Mouse (Mus musculus) retina, embryonic 14.5 days (tissue): Measurements from ENCODE around the gene Cox8a.

Experiments used
- DNase-seq: peaks from one replicate; pipeline ENCODE4 v3.0.0-alpha.2; 2015; ENCODE audit warnings: low spot score

Gene Cox8a

DNA sequence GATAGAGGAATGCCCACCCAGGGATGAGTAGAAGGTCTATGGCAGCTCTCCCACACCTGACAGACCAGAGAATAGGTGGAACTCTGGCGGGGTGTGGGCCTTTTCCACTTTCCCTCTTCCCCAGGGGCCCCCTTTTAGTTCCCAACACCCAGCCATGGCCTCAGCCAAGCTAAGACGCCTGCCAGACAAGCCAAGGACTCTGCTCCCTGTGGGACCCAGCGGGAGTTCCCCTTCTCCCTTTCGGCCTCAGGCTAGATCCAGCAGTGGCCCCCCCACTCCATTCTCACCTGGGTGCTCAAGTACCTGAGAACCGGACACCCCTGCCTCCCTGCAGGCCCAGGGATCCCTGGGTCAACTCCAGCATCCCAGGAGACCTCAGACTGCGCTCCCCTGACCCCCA is 4.8 kb upstream of the Cox8a start:
- DNase-seq = no peak

DNA sequence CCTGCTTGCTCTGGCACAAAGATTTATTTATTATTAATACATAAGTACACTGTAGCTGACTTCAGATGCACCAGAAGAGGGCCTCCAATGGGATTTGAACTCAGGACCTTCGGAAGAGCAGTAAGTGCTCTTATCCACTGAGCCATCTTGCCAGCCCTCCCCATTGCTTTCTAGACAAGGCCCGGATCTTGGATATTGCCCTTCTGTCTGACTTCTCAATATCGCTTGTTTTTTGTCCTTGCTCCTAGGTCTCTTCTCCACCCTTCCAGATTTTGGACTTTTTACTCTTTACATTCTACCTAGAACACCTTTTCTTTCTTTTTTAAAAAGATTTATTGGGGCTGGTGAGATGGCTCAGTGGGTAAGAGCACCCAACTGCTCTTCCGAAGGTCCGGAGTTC is 1.3 kb upstream of the Cox8a start:
- DNase-seq = no peak

DNA sequence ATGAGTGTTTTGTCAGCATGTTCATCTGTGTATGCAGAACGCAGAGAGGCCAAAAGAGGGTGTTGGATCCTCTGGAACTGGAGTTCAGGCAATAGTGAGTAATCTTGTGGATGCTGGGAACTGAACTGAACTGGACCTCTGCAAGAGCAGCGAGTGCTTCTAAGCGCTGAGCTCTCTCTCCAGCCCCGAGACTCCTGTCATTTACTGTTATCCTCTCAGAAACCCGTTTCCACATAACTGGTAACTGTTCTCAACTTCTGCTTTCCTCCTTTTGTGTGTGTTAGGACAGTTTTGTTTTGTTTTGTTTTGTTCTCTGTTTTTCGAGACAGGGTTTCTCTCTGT is 481 bp upstream of the Cox8a start:
- DNase-seq = no peak

DNA sequence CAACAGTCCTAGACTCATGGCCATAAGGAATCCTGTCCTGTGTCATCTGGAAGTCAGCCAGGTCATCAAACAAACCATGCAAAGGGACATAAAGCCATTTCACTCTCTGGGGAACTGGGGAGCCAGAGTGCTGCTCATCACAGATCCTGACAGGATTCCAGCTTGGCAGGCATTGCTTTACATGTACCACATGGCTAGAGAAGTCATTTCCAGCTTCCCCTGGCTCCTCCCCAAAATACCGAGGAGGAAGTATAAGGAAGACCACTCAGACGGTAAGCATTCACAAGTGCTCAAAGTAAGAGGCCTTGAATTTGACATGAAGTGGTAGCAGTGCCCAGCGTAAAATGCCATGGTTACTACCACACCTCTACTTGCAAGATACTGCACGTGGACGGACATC is 2.9 kb downstream of the Cox8a start:
- no peak for DNase-seq

DNA sequence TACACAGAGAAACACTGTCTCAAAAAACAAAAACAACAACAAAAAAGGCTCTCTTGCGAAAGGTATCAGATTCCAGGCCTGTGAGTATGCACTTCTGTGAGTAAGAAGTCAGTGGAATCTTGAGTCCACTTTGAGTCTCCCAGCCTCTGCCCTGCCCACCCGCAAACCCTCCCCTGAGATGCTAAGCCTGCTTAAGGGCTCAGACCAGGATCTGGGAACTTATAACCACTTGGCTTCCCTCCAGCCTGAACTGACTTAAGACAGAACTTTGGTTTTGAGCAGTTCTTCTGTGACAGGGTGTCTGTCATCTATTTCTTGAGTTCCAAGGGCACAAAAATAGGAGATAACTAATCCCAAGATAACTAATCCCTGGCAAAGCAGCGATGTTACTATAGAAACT is 4.4 kb downstream of the Cox8a start:
- DNase-seq = no peak

DNA sequence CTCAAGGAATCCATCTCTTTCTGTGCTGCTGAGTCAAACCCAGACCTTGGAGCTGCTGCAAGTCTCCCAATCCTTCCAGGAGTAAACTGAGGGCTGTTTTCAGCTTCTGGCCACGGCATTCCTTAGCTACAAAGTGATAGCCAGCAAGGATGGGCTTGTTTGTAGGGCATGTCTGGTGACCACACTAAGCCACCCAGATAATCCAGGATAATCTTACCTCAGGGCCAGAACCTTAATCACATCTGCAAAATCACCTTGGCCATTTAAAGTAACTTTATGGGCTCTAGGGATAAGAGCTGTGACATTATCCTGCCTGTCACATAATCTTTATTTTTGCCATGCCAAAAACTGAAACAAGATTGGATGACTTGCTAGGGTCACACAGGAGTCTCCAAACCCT is 5.2 kb downstream of the Cox8a start:
- DNase-seq = no peak

DNA sequence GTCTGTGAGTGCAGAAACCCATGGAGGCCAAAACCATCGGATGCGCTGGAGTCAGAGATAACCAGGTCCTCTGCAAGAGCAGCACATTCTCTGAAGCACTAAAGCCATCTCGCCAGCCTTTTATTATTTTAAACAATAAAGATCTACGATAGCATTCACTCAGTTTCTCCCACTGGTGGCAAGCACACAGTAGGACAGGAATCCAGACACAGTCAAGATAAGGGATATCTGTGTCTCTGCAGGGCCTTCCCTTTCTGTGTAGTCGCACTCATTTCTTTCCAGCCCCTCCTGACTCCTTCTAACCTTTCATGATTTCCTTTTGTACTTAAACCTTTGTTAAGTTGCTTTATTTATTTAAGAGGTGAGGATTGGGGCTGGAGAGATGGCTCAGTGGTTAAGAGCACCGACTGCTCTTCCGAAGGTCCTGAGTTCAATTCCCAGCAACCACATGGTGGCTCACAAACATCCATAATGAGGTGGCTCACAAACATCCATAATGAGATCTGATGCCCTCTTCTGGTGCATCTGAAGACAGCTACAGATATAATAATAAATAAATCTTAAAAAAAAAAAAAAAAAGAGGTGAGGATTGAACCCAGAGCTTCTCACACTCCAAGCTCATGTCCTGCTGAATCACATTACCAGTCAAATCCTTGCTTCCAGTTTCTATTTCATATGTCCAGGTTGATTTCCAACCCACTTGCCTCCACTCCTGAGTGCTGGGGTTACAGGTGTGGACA is 7.3 kb downstream of the Cox8a start:
- DNase-seq = no peak

DNA sequence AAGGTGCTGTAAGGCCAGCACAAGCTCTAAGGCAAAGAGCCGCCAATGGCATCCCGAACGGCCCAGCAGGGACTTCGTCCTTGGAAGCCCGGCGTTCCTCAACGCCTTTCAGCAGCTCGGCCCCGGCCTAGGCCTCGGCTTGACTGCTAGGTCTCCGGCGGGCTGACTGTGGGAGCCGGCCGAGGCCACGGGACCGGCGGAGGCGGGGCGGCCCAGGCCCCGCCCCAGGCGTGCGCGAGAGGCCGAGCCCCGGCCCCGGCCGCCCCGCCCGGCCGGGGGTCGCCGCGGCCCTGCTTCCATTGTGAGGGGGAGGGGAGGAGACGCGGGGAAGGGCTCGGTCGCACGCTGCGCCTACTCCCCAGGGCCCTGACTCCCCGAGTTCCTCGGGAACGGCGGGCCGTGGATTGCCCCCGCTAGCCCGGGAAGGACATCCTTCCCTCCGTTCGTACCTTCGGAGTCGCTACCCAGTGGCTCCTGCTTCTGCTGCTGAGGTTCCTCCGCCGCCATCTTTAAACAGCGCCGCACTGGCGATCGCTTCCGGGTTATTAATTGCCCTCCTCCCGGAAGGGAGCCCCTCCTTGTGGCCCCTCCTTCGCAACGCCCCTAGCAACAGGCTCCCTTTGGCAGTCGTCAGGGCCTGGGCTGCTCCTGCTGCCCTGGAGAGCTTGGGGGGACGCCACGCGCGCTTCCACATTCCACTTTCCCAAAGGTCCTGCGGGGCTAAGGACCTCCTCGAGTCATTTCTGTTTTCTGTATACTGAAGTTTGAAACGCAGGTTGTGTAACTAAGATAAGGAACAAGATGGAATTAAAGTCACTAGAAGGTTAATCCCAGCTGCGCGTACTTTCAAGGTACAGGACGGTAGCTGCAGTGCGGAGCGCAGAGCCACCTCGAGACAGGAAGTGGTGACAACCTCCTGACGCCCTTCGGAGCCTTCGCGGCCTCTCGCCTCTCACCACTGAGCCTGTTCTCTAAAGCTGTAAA is 11.4 kb downstream of the Cox8a start, which contains the start of gene Otub1:
TSS of gene Otub1 (minus strand) at position 564 of the 984 bp plus-strand sequence.
- DNase-seq = peak; percentile 96

DNA sequence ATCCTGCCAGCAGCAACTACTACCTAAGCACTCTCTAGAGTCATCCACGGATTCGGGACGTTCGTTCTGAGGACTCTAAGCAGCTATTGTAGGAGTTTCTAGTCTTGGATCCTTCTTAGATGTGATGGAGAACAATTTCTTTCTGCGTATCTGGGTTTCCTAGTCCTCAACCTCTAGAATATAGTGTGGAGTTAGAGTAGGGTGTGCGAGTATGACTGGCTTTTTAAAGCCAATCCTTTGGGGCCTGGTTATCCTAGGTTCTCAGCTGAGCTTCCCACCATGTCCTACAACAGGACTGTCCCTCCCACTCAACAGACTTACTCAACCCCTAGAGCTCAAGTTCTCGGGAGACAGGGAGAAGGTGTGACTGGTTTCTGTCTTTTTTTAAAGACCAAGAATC is 12.1 kb downstream of the Cox8a start:
- no peak for DNase-seq

DNA sequence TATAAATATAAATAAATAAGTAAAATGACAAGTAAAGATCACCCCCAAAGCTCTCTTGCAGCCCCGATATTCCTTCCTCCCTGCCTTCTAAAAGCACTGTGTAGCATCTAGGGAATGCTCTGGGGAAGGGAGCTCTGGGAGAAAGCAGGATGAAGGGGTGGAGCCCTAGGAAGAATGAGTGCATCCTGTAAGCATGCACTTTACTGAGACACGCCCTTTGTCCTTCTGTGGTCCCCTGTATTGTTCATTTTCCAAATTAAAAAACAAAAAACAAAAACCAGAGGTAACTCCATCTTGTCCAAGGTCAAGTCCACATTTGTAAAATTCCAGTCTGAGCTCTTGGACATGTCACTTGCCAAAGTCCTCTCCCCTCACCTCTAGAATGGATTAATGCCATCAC is 12.5 kb downstream of the Cox8a start:
- DNase-seq = no peak

DNA sequence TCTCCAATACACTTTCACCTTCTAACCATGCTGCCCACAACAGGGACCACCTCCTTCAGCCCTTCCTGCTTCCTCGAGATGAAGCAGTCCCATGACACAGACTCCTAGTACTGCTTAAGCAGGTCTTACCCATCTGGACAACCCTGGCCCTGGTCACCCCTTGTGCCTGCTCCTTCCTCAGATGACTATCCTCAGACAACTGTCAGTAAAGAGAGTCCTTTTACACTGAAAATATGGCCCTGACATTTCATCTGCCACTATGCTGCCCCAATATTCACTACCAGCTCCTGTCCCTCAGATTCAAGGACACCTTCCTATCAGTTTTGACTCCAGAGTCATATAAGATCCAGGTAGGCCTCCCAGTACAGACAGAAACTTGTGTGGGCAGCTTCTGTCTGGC is 17.0 kb downstream of the Cox8a start:
- no peak for DNase-seq

DNA sequence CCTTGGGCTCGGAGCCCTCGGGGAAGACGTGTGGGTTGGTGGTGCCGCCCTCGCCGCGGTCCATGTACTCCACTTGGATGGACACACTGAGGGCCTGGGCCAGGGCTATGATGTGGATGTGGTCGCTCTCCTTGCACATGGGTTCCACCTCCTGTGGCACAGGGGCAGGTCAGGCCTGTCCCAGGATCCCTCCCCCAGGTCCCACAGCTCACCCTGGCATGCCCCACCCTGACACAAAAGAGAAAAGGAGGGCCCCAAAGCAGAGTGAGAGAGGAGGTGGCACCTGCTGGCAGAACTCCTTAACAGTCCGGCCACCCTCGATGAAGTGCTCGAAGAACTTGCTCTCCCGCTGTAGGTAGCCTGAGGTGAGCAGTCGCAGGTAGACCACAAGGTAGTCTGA is 18.3 kb downstream of the Cox8a start:
- no peak for DNase-seq

DNA sequence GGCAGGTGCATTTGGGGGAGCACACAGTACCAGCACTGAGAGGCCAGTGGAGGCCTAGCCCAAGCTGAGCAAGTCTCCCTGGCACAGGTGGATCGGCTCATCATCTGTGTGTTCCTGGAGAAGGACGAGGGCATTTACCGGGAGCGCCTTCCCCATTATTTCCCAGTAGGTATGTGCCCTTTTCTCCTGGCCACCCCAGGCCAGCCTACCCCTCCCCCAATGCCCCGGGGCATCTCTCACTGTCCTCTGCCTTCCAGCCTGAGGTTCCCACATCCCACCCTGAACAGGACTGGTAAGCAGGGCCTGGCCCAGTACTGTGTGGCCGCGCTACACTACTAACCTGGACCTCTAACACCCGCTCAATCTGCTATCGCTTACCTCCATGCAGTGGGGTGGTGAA is 20.0 kb downstream of the Cox8a start:
- no peak for DNase-seq

DNA sequence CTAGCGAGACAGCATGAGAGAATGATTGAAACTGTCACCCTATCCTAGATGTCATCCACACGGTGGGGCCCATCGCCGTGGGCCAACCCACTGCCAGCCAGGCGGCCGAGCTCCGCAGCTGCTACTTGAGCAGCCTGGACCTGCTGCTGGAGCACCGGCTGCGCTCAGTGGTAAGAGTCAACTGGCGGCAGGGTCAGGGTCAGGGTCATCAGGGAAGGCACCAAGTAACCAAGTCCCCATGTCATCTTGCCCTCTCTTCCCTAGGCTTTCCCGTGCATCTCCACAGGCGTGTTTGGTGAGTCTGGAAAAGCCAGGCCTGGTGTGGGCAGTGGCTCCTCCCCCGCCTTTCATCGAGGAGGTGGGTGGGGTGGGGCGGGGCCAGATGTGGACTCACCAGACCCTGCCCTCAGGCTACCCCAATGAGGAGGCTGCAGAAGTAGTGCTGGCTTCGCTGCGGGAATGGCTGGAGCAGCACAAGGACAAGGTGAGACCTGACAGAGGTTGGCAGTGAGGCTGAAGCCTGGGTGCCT is 20.6 kb downstream of the Cox8a start:
- DNase-seq = peak; percentile 48

DNA sequence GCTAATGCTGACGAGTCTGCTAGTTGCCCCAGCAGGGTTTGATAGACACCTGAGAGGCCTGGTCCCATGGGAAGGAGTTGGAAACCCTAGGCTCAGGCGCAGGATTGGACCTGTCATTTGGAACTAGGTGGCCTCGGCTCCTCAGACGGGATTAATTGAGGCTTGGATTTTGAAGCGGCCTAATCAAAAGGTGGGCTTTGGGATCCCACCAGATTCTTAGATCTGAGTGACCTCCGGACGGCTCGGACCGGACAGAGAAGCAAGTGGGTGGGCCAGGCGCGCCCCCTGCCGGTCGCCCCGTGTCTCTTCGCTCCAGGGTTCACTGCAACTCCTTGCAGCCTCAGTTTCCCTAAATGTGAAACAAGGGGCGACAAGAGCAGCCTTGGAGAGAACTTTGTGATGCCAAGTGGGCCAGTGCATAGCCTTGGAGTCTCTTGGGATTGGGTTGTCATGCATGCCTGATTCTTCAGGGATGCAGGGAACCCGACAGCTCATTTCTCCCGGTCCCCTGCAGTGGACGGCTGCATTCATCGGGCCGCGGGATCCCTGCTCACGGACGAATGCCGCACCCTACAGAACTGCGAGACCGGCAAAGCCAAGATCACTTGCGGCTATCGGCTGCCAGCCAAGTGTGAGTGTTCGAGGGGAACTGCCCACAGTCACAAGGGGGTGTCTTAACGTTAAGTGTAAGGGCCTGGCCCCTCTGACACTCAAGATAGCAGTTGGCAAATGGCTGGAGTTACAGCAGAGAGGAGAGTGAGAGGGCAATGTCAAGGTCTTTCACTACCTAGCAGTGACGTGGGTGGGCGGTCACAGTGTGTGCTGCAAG is 21.3 kb downstream of the Cox8a start:
- DNase-seq = peak; percentile 85

DNA sequence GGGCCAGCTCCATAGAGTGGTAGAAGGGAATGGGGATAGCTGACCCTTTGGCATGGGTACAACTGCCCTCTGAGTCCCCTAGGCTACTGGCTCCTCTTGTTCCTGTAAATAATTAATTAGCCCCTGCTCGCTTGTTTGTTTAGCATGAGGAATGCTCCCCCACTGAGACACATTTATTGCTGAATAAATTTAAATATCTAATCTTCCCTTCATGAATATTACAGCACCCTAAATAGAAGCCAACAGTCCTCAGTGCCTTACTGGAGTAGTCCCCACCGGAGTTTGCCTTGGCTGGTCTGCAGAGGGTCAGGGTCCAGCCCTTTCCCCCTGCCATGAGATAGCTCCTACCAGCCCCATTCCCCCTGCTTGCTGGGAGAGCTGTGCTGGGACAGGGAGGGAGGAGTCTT is 24.9 kb downstream of the Cox8a start:
- no peak for DNase-seq

DNA sequence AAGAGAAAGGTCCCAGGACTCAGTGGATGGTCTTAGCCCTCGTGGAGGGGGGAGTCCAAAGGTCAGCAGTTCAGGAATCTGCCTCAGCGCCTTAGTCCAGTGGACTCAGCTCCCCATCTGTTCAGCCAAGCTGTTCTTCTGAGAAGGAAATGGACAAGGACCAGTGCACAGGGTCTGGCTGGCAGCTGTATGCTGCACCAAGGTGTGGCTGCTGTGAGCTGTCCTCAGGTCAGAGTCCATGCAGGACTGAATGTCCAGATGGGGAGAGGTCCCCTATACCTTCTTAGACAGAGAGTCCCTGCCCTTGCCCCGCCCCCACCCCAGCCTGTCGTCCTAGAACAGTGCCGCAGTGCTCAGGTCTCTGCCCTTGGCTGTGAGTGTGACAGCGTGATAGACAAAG is 25.8 kb downstream of the Cox8a start:
- DNase-seq = no peak

DNA sequence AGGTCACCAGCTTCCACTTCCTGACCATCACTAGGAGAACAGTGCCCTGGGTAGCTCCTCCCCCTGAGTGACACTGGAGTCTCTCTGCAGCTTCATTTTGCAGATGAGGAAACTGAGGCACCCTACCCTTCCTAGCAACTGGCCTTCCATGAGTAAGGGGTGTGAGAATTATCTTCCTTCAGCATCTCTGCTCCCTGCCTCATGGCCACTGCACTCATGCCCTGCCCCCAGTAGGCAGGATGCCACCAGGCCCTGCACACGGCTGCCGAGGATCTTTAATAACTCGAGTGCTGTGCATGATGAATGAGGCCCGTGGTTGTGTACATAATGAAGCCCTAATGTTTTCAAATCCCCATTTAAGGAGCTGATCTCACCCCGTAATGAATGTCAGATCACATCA is 26.4 kb downstream of the Cox8a start:
- DNase-seq = no peak

DNA sequence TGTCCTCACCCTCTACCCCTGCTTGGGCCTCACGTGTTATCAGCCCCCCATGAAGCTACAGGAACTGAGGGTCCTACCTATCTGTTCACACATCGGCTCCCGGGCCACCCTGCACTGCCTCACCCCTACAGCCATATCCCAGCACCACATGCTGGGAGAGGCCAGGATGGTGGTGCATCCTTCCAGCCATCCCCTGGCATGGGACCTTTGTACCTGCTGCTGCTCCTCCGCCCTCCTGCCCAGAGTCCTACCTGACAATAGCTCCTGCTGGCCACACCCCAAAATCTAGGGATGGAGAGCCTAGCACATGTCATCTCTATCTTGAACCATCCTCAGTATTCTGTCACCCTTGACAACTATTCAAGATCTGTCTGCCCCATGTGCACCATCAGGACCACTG is 28.4 kb downstream of the Cox8a start:
- no peak for DNase-seq

DNA sequence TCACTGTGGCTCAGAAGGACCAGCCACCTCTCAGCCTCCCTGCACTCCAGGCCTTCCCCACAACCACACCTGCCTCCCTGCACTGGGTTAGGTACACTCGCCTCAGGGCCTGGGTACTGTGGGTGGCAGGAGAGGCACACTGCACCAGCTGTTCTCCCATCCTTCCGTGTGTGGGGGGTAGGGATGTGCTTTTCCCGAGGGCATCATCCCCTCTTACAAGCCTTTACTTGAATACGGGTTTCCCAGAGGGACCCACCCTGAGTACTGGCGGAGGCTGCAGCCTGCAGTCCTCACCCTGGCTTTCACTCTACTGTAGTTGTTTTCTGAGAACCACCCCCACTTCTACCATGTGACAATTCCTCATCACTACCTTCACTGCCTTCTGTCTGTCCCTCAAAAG is 30.3 kb downstream of the Cox8a start:
- no peak for DNase-seq

DNA sequence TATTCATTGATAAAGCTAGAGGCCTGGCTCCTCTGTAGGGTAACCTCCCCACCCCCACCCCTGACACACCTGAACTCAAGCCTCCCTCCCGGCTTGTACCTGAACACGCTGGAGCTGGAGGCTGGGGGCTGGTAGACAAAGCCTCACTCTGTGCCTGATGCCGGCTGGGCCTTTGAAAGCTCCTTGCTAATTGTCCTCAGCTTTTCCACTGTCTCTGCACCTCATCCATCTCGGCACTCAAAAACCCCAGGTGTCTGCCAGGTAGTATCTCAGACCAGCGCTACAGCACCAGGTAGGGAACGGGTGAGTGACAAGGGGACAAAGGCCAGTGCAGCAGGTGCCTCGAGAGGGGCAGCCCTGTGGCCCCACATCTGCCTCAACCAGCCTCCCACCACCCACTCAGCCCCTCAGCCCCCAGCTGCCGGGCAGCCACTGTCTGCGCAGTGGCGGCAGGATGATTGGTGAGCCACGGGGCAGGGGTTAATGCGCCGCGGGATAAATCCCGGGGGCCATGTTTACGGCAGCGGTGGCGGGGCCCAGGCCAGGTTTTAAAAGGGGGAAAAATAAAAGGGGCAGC is 31.6 kb downstream of the Cox8a start:
- no peak for DNase-seq

DNA sequence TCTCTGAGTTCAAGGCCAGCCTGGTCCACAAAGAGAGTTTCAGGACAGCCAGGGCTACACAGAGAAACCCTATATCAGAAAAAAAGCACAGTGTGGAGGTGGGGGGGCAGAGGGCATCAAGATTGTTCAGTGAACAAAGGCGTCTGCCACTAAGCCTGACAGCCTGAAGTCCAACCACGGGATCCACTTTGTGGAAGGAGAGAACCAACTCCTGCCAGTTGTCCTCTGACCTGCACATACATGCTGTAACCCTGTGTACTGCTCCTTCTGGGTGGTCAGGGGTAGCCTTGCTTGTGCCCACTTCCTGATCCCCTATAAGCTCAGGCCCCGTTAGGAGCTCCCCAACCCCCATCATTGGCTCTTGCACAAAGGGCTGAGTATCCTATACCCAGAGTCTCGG is 32.4 kb downstream of the Cox8a start:
- DNase-seq = no peak
